Mouse (Mus musculus) stomach, postnatal 0 days (tissue): ENCODE measurements around the gene Coro1b.

Experiments
- CTCF ChIP-seq: IDR thresholded peaks from 2 replicates; pipeline ENCODE4 v1.5.1; 2016; ENCODE audit warnings: antibody characterized with exemption, low read depth, mild to moderate bottlenecking, moderate library complexity
- EP300 ChIP-seq: optimal IDR thresholded peaks from 2 replicates; pipeline ENCODE3; 2016; ENCODE audit warnings: antibody characterized with exemption

DNA sequence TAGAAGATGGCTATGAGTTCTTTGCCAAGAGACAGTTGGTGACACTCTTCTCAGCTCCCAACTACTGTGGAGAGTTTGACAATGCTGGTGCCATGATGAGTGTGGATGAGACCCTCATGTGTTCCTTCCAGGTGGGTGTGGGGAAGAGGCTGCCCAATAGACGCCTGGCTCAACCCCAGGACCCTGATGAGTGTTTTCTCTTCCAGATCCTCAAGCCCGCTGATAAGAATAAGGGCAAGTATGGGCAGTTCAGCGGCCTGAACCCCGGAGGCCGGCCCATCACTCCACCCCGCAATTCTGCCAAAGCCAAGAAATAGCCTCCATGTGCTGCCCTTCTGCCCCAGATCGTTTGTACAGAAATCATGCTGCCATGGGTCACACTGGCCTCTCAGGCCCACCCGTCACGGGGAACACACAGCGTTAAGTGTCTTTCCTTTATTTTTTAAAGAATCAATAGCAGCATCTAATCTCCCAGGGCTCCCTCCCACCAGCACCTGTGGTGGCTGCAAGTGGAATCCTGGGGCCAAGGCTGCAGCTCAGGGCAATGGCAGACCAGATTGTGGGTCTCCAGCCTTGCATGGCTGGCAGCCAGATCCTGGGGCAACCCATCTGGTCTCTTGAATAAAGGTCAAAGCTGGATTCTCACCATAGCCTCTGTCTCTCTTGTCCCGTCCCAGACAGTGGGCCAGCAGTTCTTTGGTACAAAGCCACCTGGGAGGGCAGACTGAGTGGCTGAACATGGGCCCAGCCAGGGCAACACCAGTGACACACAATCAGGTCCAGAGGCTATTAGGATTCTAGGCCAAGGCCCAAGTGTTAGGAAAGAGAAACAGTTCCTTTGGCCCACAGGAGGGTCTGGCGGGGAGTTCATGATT lies 46.6 kb downstream of the Coro1b start:
- no peak for TF ChIP-seq CTCF
- TF ChIP-seq EP300: no peak
